Mouse (Mus musculus): ENCODE measurements around the gene Creld2. TPM values are rescaled to one million over a fixed set of nuclear protein-coding genes. Genes with fewer than 3 reads are reported as not detected.
A peak's percentile ranks its signal among the peaks of the same experiment; 100 is the strongest.
"Not testable (repeated sequence)": the region's sequence is repeated elsewhere in the genome, so short reads cannot be mapped to it uniquely, and the experiment has no call there.

Gene Creld2
- polyA plus RNA-seq, 1 experiment = 29.7 TPM

GRCm38 (mm10) chr15:88808121-88808520 lies 11.3 kb upstream of the Creld2 start:
- no peak for TF ChIP-seq CTCF (IDR thresholded peaks at IDR 0.05; ENCODE audit: control insufficient read depth, insufficient read depth, low read length)
- TF ChIP-seq POLR2A (IDR thresholded peaks at IDR 0.05; ENCODE audit: borderline replicate concordance, control insufficient read depth, low read depth, low read length) = no peak
- Histone ChIP-seq H3K27ac (ENCODE audit: control insufficient read depth, insufficient read depth, low read depth, low read length, poor library complexity) (no peak overlapping the region), H3K4me1 (ENCODE audit: control insufficient read depth, insufficient read depth, low read length) (no peaks in the 10 kb centered on the region), H3K4me3 (replicated peaks; ENCODE audit: control insufficient read depth, low read depth, low read length) (no peak overlapping the region)
- 90% methylated on average over 8 of the region's 8 CpGs for WGBS

DNA sequence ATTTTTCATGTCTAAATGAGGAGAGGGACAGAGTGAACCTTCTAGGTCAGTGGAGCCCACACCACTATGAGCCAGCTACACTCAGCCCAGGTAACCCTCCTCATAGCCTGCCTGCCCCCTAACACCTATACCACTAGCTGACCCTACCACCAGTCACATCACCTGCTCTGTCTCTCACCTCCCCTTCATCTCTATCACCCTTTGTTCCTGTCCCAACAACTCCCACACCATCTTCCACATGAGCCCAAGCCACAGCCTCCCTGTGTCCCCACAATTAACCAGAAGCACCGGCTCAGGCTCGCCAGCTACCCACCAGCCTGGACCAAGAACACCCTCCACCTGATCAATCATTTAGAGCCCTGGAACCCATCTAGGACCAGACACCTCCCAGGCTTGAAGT lies 9.1 kb upstream of the Creld2 start:
- 97% methylated on average over 2 of the region's 2 CpGs for WGBS
- H3K4me3 ChIP-seq (replicated peaks; ENCODE audit: control insufficient read depth, low read depth, low read length) = no peak overlapping the region
- H3K4me1 ChIP-seq (ENCODE audit: control insufficient read depth, insufficient read depth, low read length) = no peaks in the 10 kb centered on the region
- TF ChIP-seq CTCF (IDR thresholded peaks at IDR 0.05; ENCODE audit: control insufficient read depth, insufficient read depth, low read length) (no peak), POLR2A (IDR thresholded peaks at IDR 0.05; ENCODE audit: borderline replicate concordance, control insufficient read depth, low read depth, low read length) (no peak)
- no peak overlapping the region for H3K27ac ChIP-seq (ENCODE audit: control insufficient read depth, insufficient read depth, low read depth, low read length, poor library complexity)

DNA sequence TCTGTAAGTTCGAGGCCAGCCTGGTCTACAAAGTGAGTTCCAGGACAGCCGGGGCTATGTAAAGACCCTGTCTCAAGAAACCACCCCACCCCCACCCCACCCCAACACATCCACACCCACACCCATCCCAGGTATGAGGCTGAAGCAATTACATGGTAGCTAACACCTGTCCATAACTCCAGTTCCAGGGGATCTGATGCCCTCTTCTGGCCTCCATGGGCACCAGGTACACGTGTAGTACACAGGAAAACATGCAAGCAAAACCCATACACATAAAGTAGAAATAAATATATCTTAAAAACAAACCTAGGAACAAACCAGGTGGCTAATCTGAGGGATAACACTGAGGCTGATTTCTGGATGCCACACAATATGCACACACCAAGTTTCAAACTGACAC lies 6.2 kb upstream of the Creld2 start:
- WGBS = 84% methylated on average over 3 of the region's 3 CpGs
- no peak overlapping the region for H3K27ac ChIP-seq (ENCODE audit: control insufficient read depth, insufficient read depth, low read depth, low read length, poor library complexity)
- H3K4me3 ChIP-seq (replicated peaks; ENCODE audit: control insufficient read depth, low read depth, low read length) = no peak overlapping the region
- H3K4me1 ChIP-seq (ENCODE audit: control insufficient read depth, insufficient read depth, low read length) = no peaks in the 10 kb centered on the region
- no peak for TF ChIP-seq CTCF (IDR thresholded peaks at IDR 0.05; ENCODE audit: control insufficient read depth, insufficient read depth, low read length)
- TF ChIP-seq POLR2A (IDR thresholded peaks at IDR 0.05; ENCODE audit: borderline replicate concordance, control insufficient read depth, low read depth, low read length) = no peak

GRCm38 (mm10) chr15:88813873-88814272 lies 5.6 kb upstream of the Creld2 start:
- not testable (repeated sequence) for H3K4me3 ChIP-seq (replicated peaks; ENCODE audit: control insufficient read depth, low read depth, low read length); H3K27ac ChIP-seq (ENCODE audit: control insufficient read depth, insufficient read depth, low read depth, low read length, poor library complexity); H3K4me1 ChIP-seq (ENCODE audit: control insufficient read depth, insufficient read depth, low read length)
- 93% methylated on average over 2 of the region's 2 CpGs for WGBS

- no peaks in the 10 kb centered on the region for H3K4me1 ChIP-seq (ENCODE audit: control insufficient read depth, insufficient read depth, low read length)
- TF ChIP-seq POLR2A (IDR thresholded peaks at IDR 0.05; ENCODE audit: borderline replicate concordance, control insufficient read depth, low read depth, low read length) (no peak), CTCF (IDR thresholded peaks at IDR 0.05; ENCODE audit: control insufficient read depth, insufficient read depth, low read length) (no peak)
- no peak overlapping the region for H3K27ac ChIP-seq (ENCODE audit: control insufficient read depth, insufficient read depth, low read depth, low read length, poor library complexity)
- 92% methylated on average over 11 of the region's 11 CpGs for WGBS
- no peak overlapping the region for H3K4me3 ChIP-seq (replicated peaks; ENCODE audit: control insufficient read depth, low read depth, low read length)
Observed at GRCm38 (mm10) chr15:88814411-88815047, 4.9 kb upstream of the Creld2 start.

DNA sequence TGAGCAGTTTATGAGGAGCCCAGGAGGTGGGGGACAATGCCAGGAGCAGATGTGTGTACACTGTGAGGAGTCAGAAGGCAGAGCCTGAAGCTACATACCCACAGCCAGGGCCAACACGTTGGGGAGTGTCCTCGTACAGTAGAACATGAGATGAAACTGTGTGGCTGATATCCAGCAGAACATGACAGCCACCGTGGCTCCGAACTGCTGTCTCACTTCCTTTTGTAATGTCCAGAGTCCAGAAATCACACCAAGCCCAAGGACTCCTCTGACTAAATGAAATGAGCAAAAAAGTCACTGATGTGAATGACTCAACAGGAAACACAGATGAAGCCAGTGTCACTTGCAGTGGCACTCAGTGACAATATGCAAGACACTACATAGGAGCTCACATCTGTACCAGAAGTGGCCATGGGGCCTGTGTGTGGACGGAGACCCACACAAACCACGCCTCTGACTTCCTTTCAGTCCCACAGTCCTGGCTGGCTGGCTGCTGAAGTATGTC lies 4.2 kb upstream of the Creld2 start:
- TF ChIP-seq POLR2A (IDR thresholded peaks at IDR 0.05; ENCODE audit: borderline replicate concordance, control insufficient read depth, low read depth, low read length) = no peak
- no peak for TF ChIP-seq CTCF (IDR thresholded peaks at IDR 0.05; ENCODE audit: control insufficient read depth, insufficient read depth, low read length)
- 36% methylated on average over 6 of the region's 6 CpGs for WGBS
- Histone ChIP-seq H3K4me3 (replicated peaks; ENCODE audit: control insufficient read depth, low read depth, low read length) (no peak overlapping the region), H3K4me1 (ENCODE audit: control insufficient read depth, insufficient read depth, low read length) (no peaks in the 10 kb centered on the region), H3K27ac (ENCODE audit: control insufficient read depth, insufficient read depth, low read depth, low read length, poor library complexity) (no peak overlapping the region)

DNA sequence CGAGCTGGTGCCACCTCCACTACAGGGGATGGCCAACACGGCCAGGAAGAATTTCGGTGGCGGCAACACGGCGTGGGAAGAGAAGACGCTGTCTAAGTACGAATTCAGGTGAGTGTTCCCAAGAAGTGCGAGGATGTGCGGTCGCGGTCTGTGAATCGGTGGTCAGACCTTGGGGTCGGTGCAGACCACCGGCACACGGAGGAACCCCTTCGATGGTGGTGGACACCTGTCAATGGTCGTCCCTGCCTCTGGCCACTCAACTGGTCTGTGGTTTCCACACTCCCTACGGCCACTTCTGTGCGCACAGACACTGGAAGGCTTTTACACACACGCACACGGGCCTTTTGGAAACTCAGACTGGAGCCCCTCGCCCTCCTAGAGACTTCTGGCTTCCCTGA lies 459 bp downstream of the Creld2 start:
- WGBS = under 1% methylated on average over 23 of the region's 23 CpGs
- no peak overlapping the region for H3K27ac ChIP-seq (ENCODE audit: control insufficient read depth, insufficient read depth, low read depth, low read length, poor library complexity)
- peaks cover 2% of the 10 kb centered on the region; the same call in 1 of the 2 replicates for H3K4me1 ChIP-seq (ENCODE audit: control insufficient read depth, insufficient read depth, low read length)
- peak overlapping the region; percentile 76 for H3K4me3 ChIP-seq (replicated peaks; ENCODE audit: control insufficient read depth, low read depth, low read length)
- TF ChIP-seq POLR2A (IDR thresholded peaks at IDR 0.05; ENCODE audit: borderline replicate concordance, control insufficient read depth, low read depth, low read length) (no peak), CTCF (IDR thresholded peaks at IDR 0.05; ENCODE audit: control insufficient read depth, insufficient read depth, low read length) (no peak)

- H3K4me3 ChIP-seq (replicated peaks; ENCODE audit: control insufficient read depth, low read depth, low read length) = no peak overlapping the region
- WGBS = 80% methylated on average over 7 of the region's 7 CpGs
- H3K4me1 ChIP-seq (ENCODE audit: control insufficient read depth, insufficient read depth, low read length) = peaks cover 2% of the 10 kb centered on the region; the same call in 1 of the 2 replicates
Observed at GRCm38 (mm10) chr15:88821403-88821802, 2.0 kb downstream of the Creld2 start.

DNA sequence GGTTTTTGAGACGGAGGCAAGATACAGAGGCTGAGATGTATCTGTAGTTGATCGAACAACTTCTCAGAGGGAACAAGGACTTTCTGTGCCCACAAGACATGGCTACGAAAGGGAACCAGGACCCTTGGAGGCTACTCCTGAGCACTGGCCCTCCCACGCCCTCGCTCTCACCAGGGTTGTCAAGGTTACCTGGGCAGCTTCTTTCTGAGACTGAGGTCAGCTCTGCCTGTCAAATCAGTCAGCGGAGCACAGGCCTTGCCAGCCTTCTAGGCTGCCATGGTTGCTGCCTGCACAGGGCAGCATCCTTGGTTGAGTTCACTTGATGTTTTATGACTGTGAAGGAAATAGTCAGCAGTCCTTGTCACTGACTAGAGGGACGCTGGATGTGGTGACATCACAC lies 3.1 kb downstream of the Creld2 start:
- TF ChIP-seq CTCF (IDR thresholded peaks at IDR 0.05; ENCODE audit: control insufficient read depth, insufficient read depth, low read length) (no peak), POLR2A (IDR thresholded peaks at IDR 0.05; ENCODE audit: borderline replicate concordance, control insufficient read depth, low read depth, low read length) (no peak)
- H3K4me3 ChIP-seq (replicated peaks; ENCODE audit: control insufficient read depth, low read depth, low read length) = no peak overlapping the region
- peaks cover 2% of the 10 kb centered on the region; the same call in 1 of the 2 replicates for H3K4me1 ChIP-seq (ENCODE audit: control insufficient read depth, insufficient read depth, low read length)
- no peak overlapping the region for H3K27ac ChIP-seq (ENCODE audit: control insufficient read depth, insufficient read depth, low read depth, low read length, poor library complexity)
- 88% methylated on average over 7 of the region's 7 CpGs for WGBS

More at GRCm38 (mm10) chr15:88821403-88821802, 2.0 kb downstream of the Creld2 start:
- no peak overlapping the region for H3K27ac ChIP-seq (ENCODE audit: control insufficient read depth, insufficient read depth, low read depth, low read length, poor library complexity)
- TF ChIP-seq CTCF (IDR thresholded peaks at IDR 0.05; ENCODE audit: control insufficient read depth, insufficient read depth, low read length) (no peak), POLR2A (IDR thresholded peaks at IDR 0.05; ENCODE audit: borderline replicate concordance, control insufficient read depth, low read depth, low read length) (no peak)

Measured in bone marrow, adult 2 months (tissue).